Mouse (Mus musculus): ENCODE measurements around the gene Tspan10. TPM values are rescaled to one million over a fixed set of nuclear protein-coding genes. Genes with fewer than 3 reads are reported as not detected.

Tspan10 gene
- polyA plus RNA-seq (2012; rRNA removed; ENCODE audit: low replicate concordance): 3.3 and 5.9 TPM in 2 replicates

DNA sequence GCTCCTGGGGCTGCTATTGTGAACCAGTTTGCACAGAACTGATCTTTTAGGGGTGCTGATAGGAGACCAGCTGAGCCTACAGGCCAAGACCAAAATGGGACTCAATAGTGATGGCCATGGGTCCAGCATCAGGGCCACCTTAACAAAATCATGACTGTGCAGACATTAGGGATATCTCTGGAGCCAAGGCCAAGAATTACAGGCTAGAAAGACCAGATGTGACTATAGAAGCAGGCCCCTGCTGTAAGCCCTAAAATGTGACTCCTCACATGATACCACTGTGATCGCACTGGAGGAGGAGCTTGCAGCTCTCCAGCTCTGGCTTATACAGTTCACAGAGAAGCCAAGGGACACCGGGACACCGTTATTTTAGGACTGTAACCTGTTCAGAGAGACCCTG is at the start of gene Tspan10:
Gene Tspan10, plus strand, starts transcription at position 301 of the 400 bp plus-strand sequence.

DNA sequence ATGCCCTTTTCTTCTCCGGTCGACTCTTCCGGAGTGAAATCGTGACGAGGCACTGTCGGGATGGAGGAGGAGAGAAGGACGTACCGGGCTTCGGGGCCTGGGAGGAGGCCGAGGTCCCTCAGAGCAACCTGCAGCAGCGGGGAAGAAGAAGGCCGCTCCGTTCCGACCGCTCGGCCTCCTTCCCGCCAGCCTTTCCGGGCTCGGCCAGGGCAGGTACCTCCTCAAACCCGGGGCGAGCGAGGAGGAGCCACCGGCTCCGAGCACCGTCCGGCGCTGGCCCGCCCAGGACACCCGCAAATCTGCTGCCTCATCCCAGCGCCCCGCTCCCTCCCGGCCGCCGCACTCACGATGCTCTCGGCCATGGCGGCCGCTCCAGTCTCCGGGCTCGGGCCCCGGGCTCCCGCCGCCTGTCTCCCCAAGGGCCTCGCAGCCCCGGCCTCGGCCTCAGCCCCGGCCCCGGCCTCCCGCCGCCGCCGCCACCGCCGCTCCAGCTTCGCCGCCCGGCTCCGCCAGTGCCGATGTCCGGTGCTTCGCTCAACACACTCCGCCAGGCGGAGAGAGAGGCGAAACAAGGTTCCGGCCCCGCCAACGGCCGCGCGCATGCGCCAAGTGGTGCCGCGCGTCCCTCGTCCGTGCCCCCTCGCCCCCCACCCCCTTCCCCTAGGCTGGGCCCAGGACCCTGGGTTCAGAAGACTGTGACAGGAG is 5.1 kb upstream of the Tspan10 start, which contains the start of gene Nploc4:
Gene Nploc4, minus strand, starts transcription at position 557 of the 705 bp plus-strand sequence.

DNA sequence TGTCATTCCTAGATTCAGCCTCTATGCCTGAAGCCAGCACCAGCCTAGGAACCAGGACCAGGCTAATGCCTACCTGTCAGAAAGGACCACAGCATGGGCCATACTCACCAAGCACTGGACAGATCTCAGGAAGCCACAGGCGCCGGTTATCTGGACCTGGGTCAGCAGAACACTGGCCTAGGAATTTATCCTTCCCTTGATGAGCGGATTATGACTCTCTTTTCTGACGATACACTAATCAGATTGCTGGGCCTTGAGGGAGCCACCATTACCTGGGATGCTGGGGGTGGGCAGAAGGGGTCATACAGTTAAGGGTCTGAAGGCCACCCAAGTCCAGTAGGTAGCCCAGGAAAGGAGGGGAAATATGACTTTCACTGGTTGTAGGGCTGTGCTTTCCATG is 10.9 kb downstream of the Tspan10 start, which contains the start of gene Pde6g:
Gene Pde6g, minus strand, starts transcription at position 195 of the 400 bp plus-strand sequence.

DNA sequence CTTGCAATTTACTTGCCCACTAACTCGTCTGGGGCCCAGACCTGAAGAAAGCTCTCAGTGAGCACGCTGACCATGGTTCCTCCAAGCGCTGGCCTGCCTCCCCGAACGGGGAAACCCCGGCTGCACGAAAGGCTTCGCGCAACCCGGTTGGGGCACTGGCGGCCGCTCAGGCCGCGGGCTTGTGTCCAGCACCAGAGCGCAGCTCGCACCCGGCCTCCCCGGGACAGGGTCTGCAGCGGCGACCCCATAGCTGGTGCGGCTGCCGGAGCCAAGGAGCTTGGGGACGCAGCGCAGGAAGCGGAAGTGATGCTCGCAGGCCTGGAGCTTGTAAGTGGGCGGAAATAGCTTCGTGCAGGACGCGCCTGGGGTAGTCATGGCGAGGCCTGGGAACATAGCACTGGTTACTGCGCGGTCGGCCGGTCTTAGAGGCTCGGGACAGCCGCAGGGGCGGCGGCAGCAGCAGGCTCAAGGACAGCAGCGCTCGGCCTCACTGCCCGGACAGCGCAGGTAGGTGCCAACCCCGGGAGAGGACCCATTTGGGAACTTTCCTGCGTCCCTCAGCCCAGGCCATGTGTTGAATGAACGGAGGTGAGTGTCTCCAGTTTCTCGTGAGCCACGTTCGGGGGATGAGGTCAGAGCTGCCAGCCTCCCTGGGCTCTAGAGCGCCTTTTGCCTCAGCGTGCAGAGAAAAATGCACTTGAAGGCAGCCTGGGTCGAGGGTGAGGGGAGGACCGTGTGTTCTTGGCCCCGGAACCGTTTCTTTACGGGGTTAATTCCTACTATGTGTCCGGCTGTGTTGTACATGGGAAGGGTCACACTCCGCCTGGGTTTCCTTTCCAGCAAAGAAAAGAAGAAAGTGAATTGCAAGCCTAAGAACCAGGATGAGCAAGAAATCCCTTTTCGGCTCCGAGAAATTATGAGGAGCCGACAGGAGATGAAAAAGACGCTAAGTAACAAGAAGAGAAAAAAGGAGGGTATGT is 15.6 kb downstream of the Tspan10 start, which contains the start of the genes Oxld1 and Ccdc137:
Gene Oxld1, minus strand, starts transcription at position 297 of the 980 bp plus-strand sequence.
Gene Ccdc137, plus strand, starts transcription at position 344 of the 980 bp plus-strand sequence.

DNA sequence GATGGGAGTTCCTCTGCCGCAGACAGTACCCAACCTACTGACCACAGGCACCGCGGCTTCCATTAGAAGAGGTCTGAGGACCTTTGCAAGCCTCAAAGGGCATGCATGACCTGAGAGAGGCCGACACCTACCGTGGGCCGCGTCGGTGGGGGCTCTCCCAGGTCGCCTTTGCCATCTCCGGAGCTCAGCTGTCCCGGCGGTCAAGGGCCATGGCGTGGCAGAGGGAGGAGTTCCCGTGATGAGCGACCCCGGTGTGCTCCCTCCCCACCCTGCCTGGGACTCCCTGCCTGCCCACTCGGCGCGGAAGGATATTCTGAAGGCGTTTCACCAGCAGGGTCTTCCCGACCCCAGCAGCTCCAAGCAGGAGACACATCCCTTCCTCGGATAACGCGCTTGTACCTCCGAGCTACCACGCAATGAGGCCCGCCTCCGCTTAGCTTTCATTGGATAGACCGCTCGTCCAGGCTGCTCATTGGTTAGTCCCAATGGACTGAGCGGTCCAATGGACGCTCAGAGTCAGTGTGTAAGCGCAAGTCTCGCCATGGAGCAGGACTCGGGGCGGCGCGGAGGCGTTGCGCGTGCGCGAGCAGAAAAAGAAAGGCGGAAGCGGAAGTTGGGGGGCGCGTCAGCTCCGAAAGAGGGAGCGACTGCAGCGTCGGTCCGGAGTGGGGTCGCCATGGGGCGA is 24.7 kb downstream of the Tspan10 start, which contains the start of gene Arl16:
Gene Arl16, minus strand, starts transcription at position 557 of the 685 bp plus-strand sequence.

DNA sequence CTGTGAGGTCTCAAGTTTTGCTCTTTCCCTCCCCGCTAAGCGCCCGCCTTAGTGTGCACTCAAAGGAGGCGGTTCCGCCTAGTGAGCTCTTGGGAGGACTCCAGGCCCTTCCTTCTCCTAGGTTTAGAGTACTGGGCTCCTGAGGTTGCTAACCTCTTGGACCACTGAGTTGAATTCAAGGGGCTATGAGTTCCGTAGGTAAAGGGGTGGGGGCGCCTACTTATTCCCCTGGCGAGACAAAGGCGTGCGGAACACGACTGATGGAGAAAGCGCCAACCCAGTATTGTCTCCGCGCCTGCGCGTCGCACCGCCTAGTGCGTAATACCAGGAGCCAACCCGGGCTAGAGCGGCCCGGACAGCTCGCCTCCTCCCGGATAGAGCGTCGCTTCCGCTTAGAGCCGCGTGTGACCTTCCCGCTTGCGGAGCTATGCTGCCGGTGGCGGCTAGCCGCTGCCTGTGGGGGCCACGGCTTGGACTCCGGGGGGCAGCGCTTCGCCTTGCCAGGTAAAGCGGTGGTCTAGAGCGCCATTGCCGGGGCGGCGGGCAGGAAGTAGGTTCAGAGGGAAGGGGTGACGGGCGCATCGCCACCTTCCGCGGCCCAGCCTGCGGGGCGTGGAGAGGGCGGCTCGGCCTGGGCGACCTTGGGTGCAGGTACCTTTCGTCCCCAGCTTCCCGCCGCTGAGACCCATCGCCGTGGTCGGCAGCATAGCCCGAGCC is 42.0 kb downstream of the Tspan10 start, which contains the start of gene Mrpl12:
Gene Mrpl12, plus strand, starts transcription at position 349 of the 717 bp plus-strand sequence.

DNA sequence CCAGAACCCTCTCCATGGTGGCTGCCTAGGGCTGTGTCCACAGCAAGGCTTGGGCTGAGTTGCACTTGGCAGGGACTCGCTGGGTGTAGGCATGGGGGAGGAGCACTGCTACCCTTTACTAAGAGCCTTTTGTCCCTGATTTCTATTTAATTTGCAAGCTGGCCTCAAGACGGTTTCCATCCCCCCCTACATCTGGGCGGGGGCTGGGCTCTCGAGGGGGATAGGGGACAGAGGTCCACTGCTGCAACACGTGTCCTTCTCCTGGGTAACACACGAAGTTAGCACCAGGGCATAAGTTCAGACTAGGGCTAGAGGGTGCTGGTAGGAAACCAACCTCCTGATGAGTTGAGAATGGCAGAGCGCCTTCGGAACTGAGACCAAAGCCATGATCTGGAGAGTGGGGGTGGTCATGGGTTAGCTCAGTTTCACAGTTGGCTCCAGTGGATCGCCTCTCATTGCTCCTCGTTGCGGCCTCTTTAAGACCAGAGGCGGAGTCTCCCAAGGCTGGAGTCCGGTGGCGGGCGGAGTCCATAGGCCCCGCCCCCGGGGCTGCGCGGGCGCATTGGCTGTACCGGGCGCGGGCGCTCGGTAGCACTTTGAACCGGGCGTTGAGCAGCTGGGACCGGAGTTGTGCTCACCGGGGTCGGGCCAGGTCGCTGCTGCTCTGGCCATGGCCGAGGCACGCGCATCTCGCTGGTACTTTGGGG is 49.0 kb downstream of the Tspan10 start, which contains the start of gene Slc25a10:
Gene Slc25a10, plus strand, starts transcription at position 524 of the 707 bp plus-strand sequence.

Other genes starting within 250 kb of the Tspan10 start
- gene Bahcc1, start 209.7 kb upstream of the Tspan10 start, polyA plus RNA-seq (2012; rRNA removed; ENCODE audit: low replicate concordance): 8.7 and 13.2 TPM in 2 replicates
- 880 and 1,219 TPM in 2 replicates for gene Actg1, start 94.1 kb upstream of the Tspan10 start, polyA plus RNA-seq (2012; rRNA removed; ENCODE audit: low replicate concordance)
- 0.07 and 0.10 TPM in 2 replicates for gene Fscn2, start 81.1 kb upstream of the Tspan10 start, polyA plus RNA-seq (2012; rRNA removed; ENCODE audit: low replicate concordance)
- 47.6 and 79.8 TPM in 2 replicates for gene Faap100, start 63.9 kb upstream of the Tspan10 start, polyA plus RNA-seq (2012; rRNA removed; ENCODE audit: low replicate concordance)
- 67.9 and 103 TPM in 2 replicates for gene Nploc4, start 4.9 kb upstream of the Tspan10 start, polyA plus RNA-seq (2012; rRNA removed; ENCODE audit: low replicate concordance)
- gene Pde6g, start 10.9 kb downstream of the Tspan10 start, polyA plus RNA-seq (2012; rRNA removed; ENCODE audit: low replicate concordance): 0.43 and 2.0 TPM in 2 replicates
- gene Oxld1, start 15.4 kb downstream of the Tspan10 start, polyA plus RNA-seq (2012; rRNA removed; ENCODE audit: low replicate concordance): 37.1 and 39.9 TPM in 2 replicates
- gene Ccdc137, start 15.5 kb downstream of the Tspan10 start, polyA plus RNA-seq (2012; rRNA removed; ENCODE audit: low replicate concordance): 12.1 and 23.9 TPM in 2 replicates
- 23.2 and 25.3 TPM in 2 replicates for gene Arl16, start 25.0 kb downstream of the Tspan10 start, polyA plus RNA-seq (2012; rRNA removed; ENCODE audit: low replicate concordance)
- 84.8 and 162 TPM in 2 replicates for gene Mrpl12, start 42.0 kb downstream of the Tspan10 start, polyA plus RNA-seq (2012; rRNA removed; ENCODE audit: low replicate concordance)
- gene Slc25a10, start 49.2 kb downstream of the Tspan10 start, polyA plus RNA-seq (2012; rRNA removed; ENCODE audit: low replicate concordance): 769 and 1,138 TPM in 2 replicates
- 0.96 and 2.7 TPM in 2 replicates for gene Gcgr, start 88.1 kb downstream of the Tspan10 start, polyA plus RNA-seq (2012; rRNA removed; ENCODE audit: low replicate concordance)
- gene Mcrip1, start 107.1 kb downstream of the Tspan10 start, polyA plus RNA-seq (2012; rRNA removed; ENCODE audit: low replicate concordance): 142 and 150 TPM in 2 replicates
- gene Ppp1r27, start 108.5 kb downstream of the Tspan10 start, polyA plus RNA-seq (2012; rRNA removed; ENCODE audit: low replicate concordance): 143 TPM in 1 of 2 replicates, not detected in the other
- 141 and 220 TPM in 2 replicates for gene P4hb, start 130.6 kb downstream of the Tspan10 start, polyA plus RNA-seq (2012; rRNA removed; ENCODE audit: low replicate concordance)
- 741 and 971 TPM in 2 replicates for gene Arhgdia, start 139.0 kb downstream of the Tspan10 start, polyA plus RNA-seq (2012; rRNA removed; ENCODE audit: low replicate concordance)
- gene Alyref, start 155.7 kb downstream of the Tspan10 start, polyA plus RNA-seq (2012; rRNA removed; ENCODE audit: low replicate concordance): 11.0 and 20.7 TPM in 2 replicates
- 122 and 159 TPM in 2 replicates for gene Anapc11, start 155.8 kb downstream of the Tspan10 start, polyA plus RNA-seq (2012; rRNA removed; ENCODE audit: low replicate concordance)
- gene Npb, start 165.8 kb downstream of the Tspan10 start, polyA plus RNA-seq (2012; rRNA removed; ENCODE audit: low replicate concordance): 1.7 and 5.2 TPM in 2 replicates
- 242 and 269 TPM in 2 replicates for gene Pcyt2, start 175.3 kb downstream of the Tspan10 start, polyA plus RNA-seq (2012; rRNA removed; ENCODE audit: low replicate concordance)
- 77.0 and 95.0 TPM in 2 replicates for gene Sirt7, start 182.6 kb downstream of the Tspan10 start, polyA plus RNA-seq (2012; rRNA removed; ENCODE audit: low replicate concordance)
- 45.1 and 52.6 TPM in 2 replicates for gene Mafg, start 191.0 kb downstream of the Tspan10 start, polyA plus RNA-seq (2012; rRNA removed; ENCODE audit: low replicate concordance)
- gene Pycr1, start 201.1 kb downstream of the Tspan10 start, polyA plus RNA-seq (2012; rRNA removed; ENCODE audit: low replicate concordance): 11.2 and 12.4 TPM in 2 replicates
- 0.44 and 29.6 TPM in 2 replicates for gene Myadml2, start 205.5 kb downstream of the Tspan10 start, polyA plus RNA-seq (2012; rRNA removed; ENCODE audit: low replicate concordance)
- 0.22 and 0.60 TPM in 2 replicates for gene Notum, start 218.5 kb downstream of the Tspan10 start, polyA plus RNA-seq (2012; rRNA removed; ENCODE audit: low replicate concordance)
- 94.3 and 126 TPM in 2 replicates for gene Aspscr1, start 230.3 kb downstream of the Tspan10 start, polyA plus RNA-seq (2012; rRNA removed; ENCODE audit: low replicate concordance)

Data from mammary gland, adult 2 months (tissue).